Mouse (Mus musculus) bone marrow, adult 2 months (tissue): ENCODE data around the gene Cbx2.

Source experiments
- CTCF ChIP-seq: fragments of 200-500 bp; IDR thresholded peaks from 2 replicates; pipeline ENCODE4 v1.5.1; 2011; ENCODE audit warnings: low read length, control low read depth; ENCODE audit not compliant: control insufficient read depth, insufficient read depth
- POLR2A ChIP-seq: fragments of 200-500 bp; IDR thresholded peaks from 2 replicates; pipeline ENCODE4 v1.6.1; 2011; ENCODE audit warnings: low read depth, mild to moderate bottlenecking, control low read depth, low read length, borderline replicate concordance; ENCODE audit not compliant: control insufficient read depth

DNA sequence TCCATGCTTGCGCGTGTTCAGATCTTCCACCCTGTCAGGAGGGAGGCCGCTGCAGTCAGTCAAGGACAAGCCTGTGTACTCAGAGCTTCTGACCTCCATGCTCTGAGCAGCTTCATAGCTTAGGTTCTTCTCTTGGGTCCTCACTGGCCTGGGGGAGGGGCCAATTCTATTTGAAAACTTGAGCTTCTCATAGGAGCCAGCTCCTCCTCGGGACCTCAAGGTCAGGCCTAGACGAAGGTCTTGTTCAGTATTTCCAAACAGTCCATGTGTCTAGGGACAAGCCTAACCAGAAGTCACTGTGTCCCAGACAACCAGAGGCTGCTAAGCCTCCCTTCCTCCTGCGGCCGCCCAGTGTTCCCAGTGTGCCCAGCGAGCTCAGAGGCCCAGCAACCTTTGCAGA, 44.1 kb downstream of the Cbx2 start:
- TF ChIP-seq CTCF (no peak), POLR2A (no peak)
